Mouse (Mus musculus) forebrain, embryonic 15.5 days (tissue): ENCODE data around the gene Ttc34. TPM values are rescaled to one million over a fixed set of nuclear protein-coding genes. Genes with fewer than 3 reads are reported as not detected.
A peak's percentile ranks its signal among the peaks of the same experiment; 100 is the strongest.

Source experiments
- ATAC-seq: fragments of 200-750 bp; cut with Nextera tagmentation; replicated peaks from 2 replicates; pipeline ENCODE4 v1.8.0; 2017; ENCODE audit warnings: mild to moderate bottlenecking, moderate TSS enrichment, moderate library complexity
- H3K27ac ChIP-seq: fragments of 300-500 bp; sonication (generic); replicated peaks from 2 replicates; pipeline ENCODE4 v1.5.1; 2015; ENCODE audit warnings: mild to moderate bottlenecking, inconsistent platforms
- H3K27me3 ChIP-seq: fragments of 300-500 bp; sonication (generic); 2 replicates; pipeline ENCODE4 v1.6.1; 2015; ENCODE audit warnings: inconsistent platforms
- H3K36me3 ChIP-seq: fragments of 300-500 bp; sonication (generic); 2 replicates; pipeline ENCODE4 v1.6.1; 2015; ENCODE audit warnings: mild to moderate bottlenecking, inconsistent platforms
- H3K4me1 ChIP-seq: fragments of 300-500 bp; sonication (generic); 2 replicates; pipeline ENCODE4 v1.6.1; 2015; ENCODE audit warnings: inconsistent platforms
- H3K4me2 ChIP-seq: fragments of 300-500 bp; sonication (generic); replicated peaks from 2 replicates; pipeline ENCODE4 v1.6.1; 2015; ENCODE audit warnings: mild to moderate bottlenecking, inconsistent platforms
- H3K4me3 ChIP-seq: fragments of 300-500 bp; sonication (generic); 2 replicates; pipeline ENCODE4 v1.5.1; 2015; ENCODE audit warnings: mild to moderate bottlenecking, inconsistent platforms
- H3K9ac ChIP-seq: fragments of 300-500 bp; sonication (generic); replicated peaks from 2 replicates; pipeline ENCODE4 v1.6.1; 2015; ENCODE audit warnings: mild to moderate bottlenecking, inconsistent platforms
- H3K9me3 ChIP-seq: fragments of 300-500 bp; sonication (generic); 2 replicates; pipeline ENCODE4 v1.6.1; 2016; ENCODE audit warnings: inconsistent platforms
- WGBS: fragments of 180-500 bp; shearing (Covaris S2); methylation state at CpG from one replicate; pipeline ENCODE4 v1.1.7; 2015; ENCODE audit warnings: mixed read lengths; 5-methylcytosine and 5-hydroxymethylcytosine counted together
- polyA plus RNA-seq: library from polyadenylated mRNA; unstranded; fragments of >200 nt; fragmentation: Nextera tagmentation; extraction: Ambion mirVana; gene quantifications from 2 replicates; pipeline ENCODE4 v1.2.1, GENCODE M21; 2015

Ttc34 gene
- polyA plus RNA-seq, 1 experiment from 2014 or later, result 1.3 TPM

DNA sequence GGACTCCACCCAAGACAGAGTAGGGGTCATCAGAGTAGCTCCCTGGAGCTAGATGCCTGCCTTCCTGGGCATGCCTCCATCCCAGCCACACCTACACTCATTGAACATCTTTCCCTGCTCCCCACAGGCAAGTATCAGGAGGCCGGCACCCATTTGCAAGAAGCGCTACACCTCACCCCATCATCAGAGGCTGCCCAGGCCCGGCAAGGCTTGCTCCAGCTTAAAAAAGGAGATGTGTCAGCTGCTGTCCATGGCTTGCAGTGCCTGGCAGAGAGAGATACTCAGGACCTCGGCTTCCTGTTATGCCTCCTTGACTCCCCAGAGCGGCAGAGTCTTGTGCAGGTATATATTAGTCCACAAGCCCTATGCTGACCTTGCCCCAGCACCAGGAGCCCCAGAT, 24.7 kb downstream of the Ttc34 start:
- 76% methylated on average over 5 of the region's 5 CpGs for WGBS
- ATAC-seq, result no peak
- H3K9me3 ChIP-seq, result no peaks in the 10 kb centered on the region

GRCm38 (mm10) chr4:154863436-154863935, 26.2 kb downstream of the Ttc34 start:
- no peak overlapping the region for H3K4me3 ChIP-seq
- peak overlapping the region; percentile 73; the same call in 1 of the 2 replicates for H3K27ac ChIP-seq
- 88% methylated on average over 3 of the region's 3 CpGs for WGBS
- no peaks in the 10 kb centered on the region for H3K36me3 ChIP-seq
- no peaks in the 10 kb centered on the region; the same call in 1 of the 2 replicates for H3K27me3 ChIP-seq
- H3K4me2 ChIP-seq, result no peak overlapping the region
- no peak overlapping the region for H3K9ac ChIP-seq
- H3K4me1 ChIP-seq, result peaks cover 13% of the 10 kb centered on the region
- H3K9me3 ChIP-seq, result no peaks in the 10 kb centered on the region
- no peak for ATAC-seq

More for the DNA sequence above, 24.7 kb downstream of the Ttc34 start:
- Histone ChIP-seq H3K4me2 (no peak overlapping the region), H3K9ac (no peak overlapping the region), H3K27me3 (no peaks in the 10 kb centered on the region; the same call in 1 of the 2 replicates), H3K27ac (no peak overlapping the region), H3K4me3 (no peak overlapping the region), H3K4me1 (peaks cover 13% of the 10 kb centered on the region), H3K36me3 (no peaks in the 10 kb centered on the region)

DNA sequence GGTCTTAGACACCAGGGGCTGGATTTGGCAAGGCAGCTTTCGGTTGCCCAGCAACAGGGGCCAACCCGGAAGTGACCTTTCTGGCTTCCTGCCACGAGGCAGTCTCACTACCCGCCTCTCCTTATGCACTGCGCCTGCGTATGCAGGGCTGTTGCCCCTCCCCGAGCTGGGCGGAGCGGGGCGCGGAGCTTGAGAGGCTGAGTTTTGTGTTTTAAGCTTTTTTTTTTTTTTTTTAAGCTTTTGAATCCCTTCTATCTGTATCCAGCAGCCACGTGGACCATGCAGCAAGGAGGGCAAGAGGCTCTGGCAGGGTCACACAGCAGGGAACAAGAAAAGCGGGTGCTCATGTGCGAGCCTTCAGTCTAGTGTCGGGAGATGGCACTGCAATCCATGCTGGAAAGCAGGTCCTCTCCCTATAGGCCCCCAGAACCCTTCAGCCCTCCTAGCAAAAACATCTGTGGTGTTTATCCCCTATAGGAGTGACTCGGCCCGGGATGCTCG, 27.1 kb downstream of the Ttc34 start:
- peak overlapping the region; percentile 42 for H3K4me3 ChIP-seq
- no peaks in the 10 kb centered on the region for H3K9me3 ChIP-seq
- no peaks in the 10 kb centered on the region for H3K36me3 ChIP-seq
- H3K4me2 ChIP-seq, result peak overlapping the region; percentile 59
- peak overlapping the region; percentile 50 for H3K9ac ChIP-seq
- no peaks in the 10 kb centered on the region; the same call in none of the 2 replicates for H3K27me3 ChIP-seq
- peak overlapping the region; percentile 73 for H3K27ac ChIP-seq
- ATAC-seq, result peak; percentile 90
- WGBS, result under 1% methylated on average over 18 of the region's 18 CpGs
- peaks cover 13% of the 10 kb centered on the region for H3K4me1 ChIP-seq

- Histone ChIP-seq H3K4me1 (peaks cover 13% of the 10 kb centered on the region), H3K4me3 (no peak overlapping the region), H3K9me3 (no peaks in the 10 kb centered on the region), H3K27ac (peak overlapping the region; percentile 73; the same call in 1 of the 2 replicates), H3K36me3 (no peaks in the 10 kb centered on the region), H3K4me2 (peak overlapping the region; percentile 59), H3K27me3 (no peaks in the 10 kb centered on the region; the same call in 1 of the 2 replicates), H3K9ac (peak overlapping the region; percentile 50)
- 85% methylated on average over 18 of the region's 18 CpGs for WGBS
- ATAC-seq, result peak; percentile 39
Measured at GRCm38 (mm10) chr4:154864961-154865760, 27.9 kb downstream of the Ttc34 start.

- H3K27me3 ChIP-seq, result no peaks in the 10 kb centered on the region; the same call in 1 of the 2 replicates
- no peak overlapping the region for H3K27ac ChIP-seq
- no peak overlapping the region for H3K9ac ChIP-seq
- no peak overlapping the region for H3K4me3 ChIP-seq
- no peaks in the 10 kb centered on the region for H3K36me3 ChIP-seq
- WGBS, result 87% methylated on average over 5 of the region's 5 CpGs
- peaks cover 13% of the 10 kb centered on the region for H3K4me1 ChIP-seq
- ATAC-seq, result no peak
- H3K4me2 ChIP-seq, result no peak overlapping the region
- no peaks in the 10 kb centered on the region for H3K9me3 ChIP-seq
Measured at GRCm38 (mm10) chr4:154866391-154866790, 29.1 kb downstream of the Ttc34 start.

GRCm38 (mm10) chr4:154867257-154867656, 30.0 kb downstream of the Ttc34 start:
- Histone ChIP-seq H3K9me3 (no peaks in the 10 kb centered on the region), H3K4me3 (no peak overlapping the region), H3K27me3 (no peaks in the 10 kb centered on the region; the same call in 1 of the 2 replicates), H3K4me2 (no peak overlapping the region), H3K9ac (no peak overlapping the region), H3K4me1 (peaks cover 13% of the 10 kb centered on the region), H3K27ac (no peak overlapping the region), H3K36me3 (no peaks in the 10 kb centered on the region)
- no peak for ATAC-seq
- 85% methylated on average over 6 of the region's 6 CpGs for WGBS

DNA sequence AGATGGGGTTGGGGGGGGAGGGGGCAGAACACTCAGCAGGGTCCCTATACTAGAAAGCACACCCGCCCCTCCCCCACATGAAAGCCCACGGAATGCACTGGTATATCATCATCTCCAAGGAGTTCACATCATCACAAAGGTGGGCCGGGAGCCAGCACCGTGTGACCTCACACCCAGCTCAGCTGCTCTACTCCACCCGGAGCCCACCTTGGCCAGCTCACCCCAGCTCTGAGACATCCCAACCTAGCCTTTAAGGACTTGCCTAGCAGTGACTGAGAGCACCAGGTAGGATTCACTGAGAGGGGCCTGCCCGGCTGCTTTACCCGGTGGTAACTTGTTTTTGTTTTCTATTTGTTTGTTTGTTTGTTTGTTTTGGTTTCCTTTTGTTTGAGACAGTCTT, 32.2 kb downstream of the Ttc34 start, which contains the start of gene Mmel1:
Gene Mmel1 (plus strand): TSS at position 146 of the 400 bp plus-strand sequence.
- Histone ChIP-seq H3K4me1 (peaks cover 6% of the 10 kb centered on the region), H3K27ac (no peak within 1 kb of the TSS), H3K4me2 (no peak within 1 kb of the TSS), H3K4me3 (no peak within 1 kb of the TSS), H3K9me3 (no peaks in the 10 kb centered on the region), H3K36me3 (no peaks in the 10 kb centered on the region), H3K9ac (no peak within 1 kb of the TSS), H3K27me3 (peaks cover 4% of the 10 kb centered on the region; the same call in 1 of the 2 replicates)
- no peak for ATAC-seq
- 85% methylated on average over 7 of the region's 7 CpGs for WGBS

GRCm38 (mm10) chr4:154870721-154871120, 33.5 kb downstream of the Ttc34 start:
- no peak for ATAC-seq

GRCm38 (mm10) chr4:154871757-154872251, 34.5 kb downstream of the Ttc34 start:
- Histone ChIP-seq H3K36me3 (no peaks in the 10 kb centered on the region), H3K9ac (no peak overlapping the region), H3K27me3 (peaks cover 4% of the 10 kb centered on the region; the same call in 1 of the 2 replicates), H3K4me2 (no peak overlapping the region), H3K4me1 (no peaks in the 10 kb centered on the region), H3K27ac (no peak overlapping the region), H3K9me3 (no peaks in the 10 kb centered on the region), H3K4me3 (no peak overlapping the region)
- 0 out of 2 replicates have a peak, but pooled peaks have one; percentile 29 for ATAC-seq
- 2% methylated on average over 13 of the region's 13 CpGs for WGBS

More at GRCm38 (mm10) chr4:154870721-154871120, 33.5 kb downstream of the Ttc34 start:
- H3K4me3 ChIP-seq, result no peak overlapping the region
- no peak overlapping the region for H3K27ac ChIP-seq
- peaks cover 4% of the 10 kb centered on the region; the same call in 1 of the 2 replicates for H3K27me3 ChIP-seq
- WGBS, result 71% methylated on average over 4 of the region's 4 CpGs
- H3K4me1 ChIP-seq, result no peaks in the 10 kb centered on the region
- no peaks in the 10 kb centered on the region for H3K36me3 ChIP-seq
- no peak overlapping the region for H3K9ac ChIP-seq
- no peaks in the 10 kb centered on the region for H3K9me3 ChIP-seq
- H3K4me2 ChIP-seq, result no peak overlapping the region

GRCm38 (mm10) chr4:154873186-154873585, 35.9 kb downstream of the Ttc34 start:
- Histone ChIP-seq H3K27ac (no peak overlapping the region), H3K9me3 (no peaks in the 10 kb centered on the region), H3K4me2 (no peak overlapping the region), H3K4me3 (no peak overlapping the region), H3K36me3 (no peaks in the 10 kb centered on the region), H3K27me3 (peaks cover 4% of the 10 kb centered on the region; the same call in 1 of the 2 replicates), H3K9ac (no peak overlapping the region), H3K4me1 (peaks cover 1% of the 10 kb centered on the region; the same call in 1 of the 2 replicates)
- no peak for ATAC-seq
- WGBS, result 71% methylated on average over 6 of the region's 6 CpGs

- Histone ChIP-seq H3K4me1 (peaks cover 5% of the 10 kb centered on the region; the same call in 1 of the 2 replicates), H3K4me2 (peak overlapping the region; percentile 50), H3K4me3 (peak overlapping the region; percentile 32), H3K9ac (peak overlapping the region; percentile 40; the same call in 1 of the 2 replicates), H3K27me3 (0 out of 2 replicates have a peak, but pooled peaks cover 4% of the 10 kb centered on the region), H3K36me3 (no peaks in the 10 kb centered on the region), H3K27ac (peak overlapping the region; percentile 62), H3K9me3 (no peaks in the 10 kb centered on the region)
- WGBS, result 13% methylated on average over 17 of the region's 18 CpGs
- peak; percentile 95 for ATAC-seq
Measured at GRCm38 (mm10) chr4:154877864-154878548, 40.7 kb downstream of the Ttc34 start.
